13 mouse cellular contexts compared by ENCODE assay signal in genomic region chr9:119478345-119478744, GRCm38 (mm10). TPM values are rescaled to one million over a fixed set of nuclear protein-coding genes. Genes with fewer than 3 reads are reported as not detected.
DNase-seq lines count a peak whose midpoint lies in the region; ATAC-seq and TF ChIP-seq lines count a peak whose summit lies in the region.
"Had no signal": no experiment of that assay in that cellular context is flagged by ENCODE, and none has a peak within 500 bp of the region (broad histone marks: within the 10 kb centered on the region; RNA-seq: fewer than 3 reads in every experiment).

No protein-coding gene starts in this region.

- H3K27ac ChIP-seq in gastrocnemius, adult 2 months = no peak overlapping the region
- no peak overlapping the region for H3K27ac ChIP-seq in kidney, adult 2 months (ENCODE audit: insufficient read depth, low read depth, low read length)
- H3K27ac ChIP-seq: midbrain, embryonic 15.5 days had no signal

- intact Hi-C loops in gastrocnemius, adult 2 months (cut with DNase I) = loop anchor here (5.0 kb wide), 1 partner anchor 84 kb away; no protein-coding TSS in a partner anchor
- intact Hi-C loops in heart, postnatal 10 days (cut with DNase I) = no loop called here

- TF ChIP-seq CTCF in gastrocnemius, adult 2 months (IDR thresholded peaks at IDR 0.05) = no peak
- TF ChIP-seq CTCF in kidney, adult 2 months (conservative IDR thresholded peaks at IDR 0.05; ENCODE audit: insufficient read depth, insufficient read length, low read depth, low read length) = no peak
- no peak for TF ChIP-seq CTCF in Patski (IDR thresholded peaks at IDR 0.05)

- in situ Hi-C loops in Patski (cut with MboI; ENCODE audit: low pct_unique_long_range_greater_than_20kb) = no loop called here

- no peak overlapping the region for H3K4me3 ChIP-seq in gastrocnemius, adult 2 months
- no peak overlapping the region for H3K4me3 ChIP-seq in kidney, adult 2 months (ENCODE audit: insufficient read depth, low read depth, low read length)
- H3K4me3 ChIP-seq: heart, embryonic 13.5 days; midbrain, embryonic 15.5 days had no signal

- peaks cover under 1% of the 10 kb centered on the region for H3K4me1 ChIP-seq in kidney, adult 2 months (ENCODE audit: control insufficient read depth, insufficient read depth, low read length)
- H3K4me1 ChIP-seq: midbrain, embryonic 15.5 days had no signal

- CTCF ChIA-PET in Patski (lab: Charles Lee) = no interaction called here

- no peak for TF ChIP-seq POLR2A in kidney, adult 2 months (IDR thresholded peaks at IDR 0.05; ENCODE audit: low read depth, low read length)

- WGBS in kidney, adult 2 months = 56% methylated on average over 11 of the region's 11 CpGs

- DNase-seq in gastrocnemius, adult 2 months = peak; percentile 43
- no peak for DNase-seq in gastrocnemius, postnatal 25 days
- DNase-seq in kidney, adult 2 months = peak; percentile 64
- no peak for DNase-seq in kidney, postnatal 4 days
- DNase-seq in Patski (ENCODE audit: low read depth, low spot score) = peak; percentile 61
- DNase-seq in heart, postnatal 10 days = peak; percentile 63
- no peak for DNase-seq in layer of hippocampus, postnatal 10 days (ENCODE audit: low spot score in 2 of 2)
- DNase-seq: adrenal gland, postnatal 10 days; liver, postnatal 0 days; thymus, adult 18-20 months had no signal

- POLR2A ChIA-PET in Patski (lab: Charles Lee) = interaction anchor here (0.6 kb wide), 1 partner anchor 121 kb away, joined by 3 read pairs; the partner anchor contains the start of gene Xylb

- H3K27me3 ChIP-seq in kidney, adult 2 months (replicated peaks; ENCODE audit: control insufficient read depth, insufficient read depth, low read length) = no peaks in the 10 kb centered on the region
- H3K27me3 ChIP-seq in Patski = no peaks in the 10 kb centered on the region
- H3K27me3 ChIP-seq: midbrain, embryonic 15.5 days had no signal

- peak; percentile 68 for ATAC-seq in Patski
- ATAC-seq: inflammation-experienced regulatory T-cells, adult 6 months; liver, postnatal 0 days; midbrain, embryonic 15.5 days had no signal

- H3K36me3 ChIP-seq in kidney, adult 2 months (ENCODE audit: control insufficient read depth, insufficient read depth, low read length) = no peaks in the 10 kb centered on the region
- H3K36me3 ChIP-seq: heart, embryonic 13.5 days; midbrain, embryonic 15.5 days had no signal

RNA-seq across cellular contexts. Expression of gene Exog, which starts 33.6 kb away (rescaled TPM):
- 1 to 10 TPM; 1.6 to 2.3 TPM for total RNA-seq in gastrocnemius, adult 2 months (2021)
- 1 to 10 TPM; 1.4 to 1.7 TPM for total RNA-seq in gastrocnemius, postnatal 25 days (2021)
- 1.7 and 2.2 TPM in 2 replicates for polyA plus RNA-seq in kidney, adult 2 months (2012; rRNA removed)
- 5.7 TPM for polyA plus RNA-seq in Patski (2021)
- total RNA-seq in heart, postnatal 10 days (2021) = 1 to 10 TPM; 2.8 to 4.4 TPM
- 10 to 100 TPM; 22.7 to 26.5 TPM for total RNA-seq in layer of hippocampus, postnatal 10 days (2021)

Comparison
In these comparisons a context has a peak if more than half of its experiments do, and no peak if none do; other contexts are left out.
1. DNase-seq: peak in gastrocnemius, adult 2 months (single experiment), kidney, adult 2 months (single experiment), Patski (single experiment) and heart, postnatal 10 days (2 of 2); none in gastrocnemius, postnatal 25 days (single experiment), kidney, postnatal 4 days (0 of 2) and layer of hippocampus, postnatal 10 days (0 of 2).
2. RNA of gene Exog, which starts 33.6 kb away (total RNA-seq): 22.7 to 26.5 TPM in layer of hippocampus, postnatal 10 days; 2.8 to 4.4 TPM in heart, postnatal 10 days, 1.6 to 2.3 TPM in gastrocnemius, adult 2 months and 1.4 to 1.7 TPM in gastrocnemius, postnatal 25 days; every median in the first group is over 4 times any median in the second.